Mouse (Mus musculus) bone marrow, adult 2 months (tissue): ENCODE data around the gene Agap3.

Experiments used
- CTCF ChIP-seq: fragments of 200-500 bp; IDR thresholded peaks from 2 replicates; pipeline ENCODE4 v1.5.1; 2011; ENCODE audit warnings: low read length, control low read depth; ENCODE audit not compliant: control insufficient read depth, insufficient read depth
- POLR2A ChIP-seq: fragments of 200-500 bp; IDR thresholded peaks from 2 replicates; pipeline ENCODE4 v1.6.1; 2011; ENCODE audit warnings: low read depth, mild to moderate bottlenecking, control low read depth, low read length, borderline replicate concordance; ENCODE audit not compliant: control insufficient read depth

GRCm38 (mm10) chr5:24525360-24526189 is 73.6 kb downstream of the Agap3 start:
- TF ChIP-seq POLR2A, result no peak
- no peak for TF ChIP-seq CTCF
